9 mouse cellular contexts compared by ENCODE assay signal in genomic region chr14:57679958-57680535, GRCm38 (mm10). TPM values are rescaled to one million over a fixed set of nuclear protein-coding genes. Genes with fewer than 3 reads are reported as not detected.
DNase-seq lines count a peak whose midpoint lies in the region; ATAC-seq and TF ChIP-seq lines count a peak whose summit lies in the region.
"Had no signal": no experiment of that assay in that cellular context is flagged by ENCODE, and none has a peak within 500 bp of the region (broad histone marks: within the 10 kb centered on the region; RNA-seq: fewer than 3 reads in every experiment).

No protein-coding gene starts in this region.

- H3K4me3 ChIP-seq in bone marrow, adult 2 months (replicated peaks; ENCODE audit: control insufficient read depth, low read depth, low read length): no peak overlapping the region
- no peak overlapping the region for H3K4me3 ChIP-seq in embryonic facial prominence, embryonic 14.5 days (ENCODE audit: low read depth, low read length)
- H3K4me3 ChIP-seq in heart, embryonic 12.5 days: no peak overlapping the region
- no peak overlapping the region for H3K4me3 ChIP-seq in liver, embryonic 14.5 days (ENCODE audit: insufficient read depth in 1 of 2, low read depth in 2 of 2, low read length in 2 of 2)
- no peak overlapping the region for H3K4me3 ChIP-seq in neural tube, embryonic 13.5 days
- no peak overlapping the region for H3K4me3 ChIP-seq in stomach, postnatal 0 days (ENCODE audit: low read depth, low read length)
- H3K4me3 ChIP-seq: erythroblast, embryonic 14.5 days had no signal

- DNase-seq in embryonic facial prominence, embryonic 14.5 days (ENCODE audit: low spot score): peak; percentile 91
- DNase-seq in kidney, postnatal 14 days: peak; percentile 90
- peak; percentile 61 to 66 (median 61) for DNase-seq in liver, embryonic 14.5 days (ENCODE audit: low read depth in 3 of 3, low spot score in 3 of 3)
- DNase-seq in stomach, postnatal 0 days (ENCODE audit: low spot score): peak; percentile 80

- H3K4me2 ChIP-seq in embryonic facial prominence, embryonic 14.5 days (ENCODE audit: low read depth, low read length): no peak overlapping the region
- H3K4me2 ChIP-seq in heart, embryonic 12.5 days: no peak overlapping the region
- no peak overlapping the region for H3K4me2 ChIP-seq in liver, embryonic 14.5 days (ENCODE audit: low read depth)
- no peak overlapping the region for H3K4me2 ChIP-seq in neural tube, embryonic 13.5 days
- no peak overlapping the region for H3K4me2 ChIP-seq in stomach, postnatal 0 days (replicated peaks; ENCODE audit: low read depth)

- H3K27ac ChIP-seq in bone marrow, adult 2 months (ENCODE audit: control insufficient read depth, insufficient read depth, low read depth, low read length, poor library complexity): no peak overlapping the region
- H3K27ac ChIP-seq in embryonic facial prominence, embryonic 14.5 days (replicated peaks; ENCODE audit: low read depth, low read length): no peak overlapping the region
- H3K27ac ChIP-seq in heart, embryonic 12.5 days (ENCODE audit: poor library complexity, severe bottlenecking): no peak overlapping the region
- no peak overlapping the region for H3K27ac ChIP-seq in liver, embryonic 14.5 days
- no peak overlapping the region for H3K27ac ChIP-seq in neural tube, embryonic 13.5 days (replicated peaks)
- no peak overlapping the region for H3K27ac ChIP-seq in stomach, postnatal 0 days (replicated peaks)

- peak; percentile 78 for ATAC-seq in CD4-positive, CD25-positive, alpha-beta regulatory T cell, adult 4 months
- ATAC-seq in embryonic facial prominence, embryonic 14.5 days (ENCODE audit: low read depth): peak; percentile 76
- 0 out of 2 replicates have a peak, but pooled peaks have one; percentile 36 for ATAC-seq in heart, embryonic 12.5 days (ENCODE audit: insufficient number of reproducible peaks, low FRiP score)
- no peak for ATAC-seq in liver, embryonic 14.5 days (ENCODE audit: insufficient read depth)
- ATAC-seq in neural tube, embryonic 13.5 days (ENCODE audit: low read depth): peak; percentile 91
- peak; percentile 74; the same call in 1 of the 2 replicates for ATAC-seq in stomach, postnatal 0 days (ENCODE audit: low FRiP score, low TSS enrichment)

- no peak for TF ChIP-seq POLR2A in bone marrow, adult 2 months (IDR thresholded peaks at IDR 0.05; ENCODE audit: borderline replicate concordance, control insufficient read depth, low read depth, low read length)

- peak; percentile 76 for TF ChIP-seq CTCF in bone marrow, adult 2 months (IDR thresholded peaks at IDR 0.05; ENCODE audit: control insufficient read depth, insufficient read depth, low read length)
- peak; percentile 86 for TF ChIP-seq CTCF in liver, embryonic 14.5 days (IDR thresholded peaks at IDR 0.05; ENCODE audit: low read depth)
- TF ChIP-seq CTCF in stomach, postnatal 0 days (IDR thresholded peaks at IDR 0.05; ENCODE audit: low read depth): peak; percentile 93

- WGBS in bone marrow, adult 2 months: 26% methylated on average over 5 of the region's 5 CpGs
- 44% methylated on average over 5 of the region's 5 CpGs for whole genome bisulfite sequencing in embryonic facial prominence, embryonic 14.5 days
- WGBS in heart, embryonic 12.5 days: 40% methylated on average over 5 of the region's 5 CpGs
- WGBS in liver, embryonic 14.5 days (ENCODE audit: insufficient replicate concordance): 31% methylated on average over 5 of the region's 5 CpGs
- 43% methylated on average over 5 of the region's 5 CpGs for WGBS in neural tube, embryonic 13.5 days
- WGBS in stomach, postnatal 0 days: 33% methylated on average over 5 of the region's 5 CpGs

- no peaks in the 10 kb centered on the region for H3K4me1 ChIP-seq in bone marrow, adult 2 months (ENCODE audit: control insufficient read depth, insufficient read depth, low read length)
- H3K4me1 ChIP-seq in embryonic facial prominence, embryonic 14.5 days (ENCODE audit: control insufficient read depth, insufficient read depth, low read length): no peaks in the 10 kb centered on the region
- H3K4me1 ChIP-seq in heart, embryonic 12.5 days (replicated peaks): no peaks in the 10 kb centered on the region
- H3K4me1 ChIP-seq in liver, embryonic 14.5 days (replicated peaks; ENCODE audit: control insufficient read depth in 2 of 2, insufficient read depth in 2 of 2, low read length in 1 of 2): no peaks in the 10 kb centered on the region
- no peaks in the 10 kb centered on the region for H3K4me1 ChIP-seq in neural tube, embryonic 13.5 days (replicated peaks)
- H3K4me1 ChIP-seq in stomach, postnatal 0 days (replicated peaks; ENCODE audit: control insufficient read depth, insufficient read depth): no peaks in the 10 kb centered on the region

- H3K27me3 ChIP-seq in embryonic facial prominence, embryonic 14.5 days (replicated peaks; ENCODE audit: control insufficient read depth, insufficient read depth, low read length): no peaks in the 10 kb centered on the region
- no peaks in the 10 kb centered on the region for H3K27me3 ChIP-seq in heart, embryonic 12.5 days (replicated peaks)
- H3K27me3 ChIP-seq in liver, embryonic 14.5 days (ENCODE audit: control insufficient read depth, insufficient read depth, low read length): no peaks in the 10 kb centered on the region
- no peaks in the 10 kb centered on the region for H3K27me3 ChIP-seq in neural tube, embryonic 13.5 days
- H3K27me3 ChIP-seq in stomach, postnatal 0 days (ENCODE audit: control insufficient read depth, insufficient read depth, low read length): no peaks in the 10 kb centered on the region

- TF ChIP-seq EP300 in liver, embryonic 14.5 days (IDR thresholded peaks at IDR 0.05; ENCODE audit: low read depth): no peak
- TF ChIP-seq EP300 in stomach, postnatal 0 days (optimal IDR thresholded peaks at IDR 0.05): no peak

- H3K36me3 ChIP-seq in embryonic facial prominence, embryonic 14.5 days (ENCODE audit: control insufficient read depth, insufficient read depth, low read length): no peaks in the 10 kb centered on the region
- H3K36me3 ChIP-seq in heart, embryonic 12.5 days: no peaks in the 10 kb centered on the region
- H3K36me3 ChIP-seq in liver, embryonic 14.5 days (replicated peaks; ENCODE audit: control insufficient read depth, insufficient read depth, low read depth): no peaks in the 10 kb centered on the region
- no peaks in the 10 kb centered on the region for H3K36me3 ChIP-seq in neural tube, embryonic 13.5 days
- no peaks in the 10 kb centered on the region for H3K36me3 ChIP-seq in stomach, postnatal 0 days (ENCODE audit: control insufficient read depth, insufficient read depth, low read length)

- no peak overlapping the region for H3K9ac ChIP-seq in embryonic facial prominence, embryonic 14.5 days (ENCODE audit: low read depth, low read length)
- no peak overlapping the region for H3K9ac ChIP-seq in heart, embryonic 12.5 days
- no peak overlapping the region for H3K9ac ChIP-seq in liver, embryonic 14.5 days (replicated peaks)
- H3K9ac ChIP-seq in neural tube, embryonic 13.5 days: no peak overlapping the region
- no peak overlapping the region for H3K9ac ChIP-seq in stomach, postnatal 0 days (ENCODE audit: low read length)

- no peaks in the 10 kb centered on the region for H3K9me3 ChIP-seq in embryonic facial prominence, embryonic 14.5 days (ENCODE audit: control insufficient read depth, low read length)
- H3K9me3 ChIP-seq in heart, embryonic 12.5 days (replicated peaks): no peaks in the 10 kb centered on the region
- no peaks in the 10 kb centered on the region for H3K9me3 ChIP-seq in liver, embryonic 14.5 days (ENCODE audit: control insufficient read depth, low read length)
- H3K9me3 ChIP-seq in neural tube, embryonic 13.5 days: no peaks in the 10 kb centered on the region
- H3K9me3 ChIP-seq in stomach, postnatal 0 days (ENCODE audit: control insufficient read depth, low read length): no peaks in the 10 kb centered on the region

RNA-seq across cellular contexts. Expression of gene Xpo4, which starts 14.8 kb away (rescaled TPM):
- 10 to 100 TPM; 26.9 to 29.6 TPM for polyA plus RNA-seq in CD4-positive, CD25-positive, alpha-beta regulatory T cell, adult 4 months (2017; shearing (Covaris generic))
- polyA plus RNA-seq in bone marrow, adult 2 months (2011; ENCODE audit: insufficient read depth, insufficient read length, low replicate concordance, missing spikeins): 6.4 and 10.1 TPM in 2 replicates
- 23.0 and 26.5 TPM in 2 replicates for polyA plus RNA-seq in embryonic facial prominence, embryonic 14.5 days (2014; fragmentation: Nextera tagmentation; extraction: Ambion mirVana)
- 19.2 and 19.5 TPM in 2 replicates for polyA plus RNA-seq in heart, embryonic 12.5 days (2016; fragmentation: Nextera tagmentation; extraction: Ambion mirVana)
- polyA plus RNA-seq in liver, embryonic 14.5 days (2012; rRNA removed): 5.1 and 6.8 TPM in 2 replicates
- 14.5 and 17.5 TPM in 2 replicates for polyA plus RNA-seq in liver, embryonic 14.5 days (2014; fragmentation: Nextera tagmentation; extraction: Ambion mirVana)
- polyA plus RNA-seq in neural tube, embryonic 13.5 days (2015; fragmentation: Nextera tagmentation; extraction: Ambion mirVana): 12.0 and 14.3 TPM in 2 replicates
- 6.8 and 7.9 TPM in 2 replicates for polyA plus RNA-seq in stomach, postnatal 0 days (2015; fragmentation: Nextera tagmentation; extraction: Ambion mirVana)
